Mouse (Mus musculus): Measurements from ENCODE around the gene Itfg1. TPM values are rescaled to one million over a fixed set of nuclear protein-coding genes. Genes with fewer than 3 reads are reported as not detected.
A peak's percentile ranks its signal among the peaks of the same experiment; 100 is the strongest.
"Not testable (repeated sequence)": the region's sequence is repeated elsewhere in the genome, so short reads cannot be mapped to it uniquely, and the experiment has no call there.

The Itfg1 gene
- 6.8 and 7.5 TPM in 2 replicates for polyA plus RNA-seq (2012; ENCODE audit: insufficient read depth, low replicate concordance)

DNA sequence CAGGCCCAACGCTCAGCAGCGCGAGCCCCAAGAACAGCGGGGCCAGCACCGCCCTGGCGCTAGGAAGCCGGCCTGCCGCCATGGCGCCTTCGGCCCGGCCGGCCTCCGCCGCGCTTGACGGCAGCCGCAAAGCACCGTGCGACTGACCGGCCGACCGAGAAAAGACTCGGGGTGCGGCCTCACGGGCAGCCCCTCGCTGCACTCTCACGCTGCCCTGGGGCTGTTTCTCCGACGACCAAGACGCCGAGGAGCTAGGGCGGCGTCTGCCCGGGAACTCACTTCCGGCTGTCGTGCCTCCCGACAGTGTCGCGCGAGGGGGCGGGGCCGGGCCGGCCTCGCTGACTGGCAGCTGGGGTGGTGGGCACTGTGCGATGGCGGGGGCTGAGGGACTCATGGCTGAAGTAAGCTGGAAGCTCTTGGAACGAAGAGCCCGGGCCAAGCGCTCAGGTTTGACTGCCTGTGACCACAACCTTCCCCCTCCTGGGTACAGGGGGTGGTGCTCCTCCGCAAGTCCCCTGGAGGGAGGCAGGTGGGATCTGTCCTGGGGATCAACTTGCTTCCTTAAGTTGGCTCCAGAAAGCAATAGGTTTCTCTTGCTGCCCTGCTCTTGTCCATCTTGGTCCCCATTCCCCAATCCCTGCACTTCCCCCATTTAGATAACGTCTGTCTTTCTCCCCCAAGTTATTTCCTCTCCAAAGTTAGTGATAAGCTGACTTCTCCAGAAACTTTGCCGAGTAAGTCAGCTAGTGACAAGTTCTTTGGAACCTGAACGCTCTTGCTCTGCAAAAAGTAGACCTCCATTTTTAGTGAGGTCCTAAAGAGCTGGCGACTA, at the start of gene Itfg1, which contains the start of gene Phkb:
Itfg1 (minus strand) TSS at position 265 of the 832 bp plus-strand sequence.
Phkb (plus strand) TSS at position 303 of the 832 bp plus-strand sequence.
- no peaks in the 10 kb centered on the region for H3K27me3 ChIP-seq (replicated peaks)
- no peak for TF ChIP-seq FLI1 (IDR thresholded peaks at IDR 0.05; ENCODE audit: low read length)
- no peak for TF ChIP-seq GATA1 (IDR thresholded peaks at IDR 0.05; ENCODE audit: borderline replicate concordance, low read length)
- peak within 1 kb of the TSS; percentile 96 for H3K4me3 ChIP-seq (replicated peaks)
- no peaks in the 10 kb centered on the region for H3K9me3 ChIP-seq
- H3K4me1 ChIP-seq, result peaks cover 35% of the 10 kb centered on the region
- H3K36me3 ChIP-seq (replicated peaks; ENCODE audit: low read length), result peaks cover 30% of the 10 kb centered on the region

DNA sequence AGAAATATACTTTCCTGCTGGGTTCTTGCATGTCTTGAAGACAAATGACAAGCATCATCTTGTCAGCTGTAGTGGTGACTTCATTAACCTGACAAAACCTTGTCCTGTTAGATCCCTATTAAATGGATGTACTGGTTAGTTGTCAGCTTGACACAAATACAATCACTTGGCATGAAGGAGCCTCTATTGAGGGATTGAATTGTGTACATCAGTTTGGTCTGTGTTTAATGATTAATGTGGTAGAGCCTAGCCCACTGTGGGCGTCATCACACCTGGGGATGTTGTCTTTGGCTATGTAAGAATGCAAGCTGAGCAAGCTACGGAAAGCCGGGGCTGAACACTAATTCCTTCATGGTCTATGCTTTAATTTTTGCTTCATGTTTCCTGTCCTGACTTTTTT, 44.1 kb upstream of the Itfg1 start:
- no peak overlapping the region for H3K4me3 ChIP-seq (replicated peaks)

DNA sequence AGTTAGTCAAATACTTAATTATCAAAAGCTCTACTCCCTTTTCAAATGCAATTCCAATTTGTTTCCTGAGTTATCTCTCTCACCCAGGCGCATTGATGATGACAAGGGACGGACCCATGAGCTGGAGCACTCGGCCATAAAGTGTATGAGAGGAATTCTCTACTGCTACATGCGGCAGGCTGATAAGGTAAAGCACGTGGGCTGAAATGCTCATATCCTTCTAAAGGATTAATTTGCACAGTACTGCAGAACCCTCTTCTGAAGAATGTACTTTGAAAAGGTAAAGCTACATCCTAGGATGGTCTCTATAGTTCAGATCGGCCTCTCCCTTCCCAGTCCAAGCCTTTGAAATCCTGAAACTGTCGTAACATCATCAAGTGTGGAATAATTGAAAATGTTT, 38.9 kb upstream of the Itfg1 start:
- no peaks in the 10 kb centered on the region for H3K27me3 ChIP-seq (replicated peaks)
- H3K4me1 ChIP-seq, result 0 out of 2 replicates have a peak, but pooled peaks cover 3% of the 10 kb centered on the region
- no peak overlapping the region for H3K4me3 ChIP-seq (replicated peaks)
- TF ChIP-seq FLI1 (IDR thresholded peaks at IDR 0.05; ENCODE audit: low read length) (no peak), GATA1 (IDR thresholded peaks at IDR 0.05; ENCODE audit: borderline replicate concordance, low read length) (no peak)
- H3K36me3 ChIP-seq (replicated peaks; ENCODE audit: low read length), result peaks cover 71% of the 10 kb centered on the region
- no peaks in the 10 kb centered on the region for H3K9me3 ChIP-seq

More for the DNA sequence above, 44.1 kb upstream of the Itfg1 start:
- peaks cover 49% of the 10 kb centered on the region for H3K36me3 ChIP-seq (replicated peaks; ENCODE audit: low read length)
- TF ChIP-seq FLI1 (IDR thresholded peaks at IDR 0.05; ENCODE audit: low read length) (no peak), GATA1 (IDR thresholded peaks at IDR 0.05; ENCODE audit: borderline replicate concordance, low read length) (no peak)
- no peaks in the 10 kb centered on the region for H3K27me3 ChIP-seq (replicated peaks)
- H3K9me3 ChIP-seq, result no peaks in the 10 kb centered on the region
- 0 out of 2 replicates have a peak, but pooled peaks cover 3% of the 10 kb centered on the region for H3K4me1 ChIP-seq

DNA sequence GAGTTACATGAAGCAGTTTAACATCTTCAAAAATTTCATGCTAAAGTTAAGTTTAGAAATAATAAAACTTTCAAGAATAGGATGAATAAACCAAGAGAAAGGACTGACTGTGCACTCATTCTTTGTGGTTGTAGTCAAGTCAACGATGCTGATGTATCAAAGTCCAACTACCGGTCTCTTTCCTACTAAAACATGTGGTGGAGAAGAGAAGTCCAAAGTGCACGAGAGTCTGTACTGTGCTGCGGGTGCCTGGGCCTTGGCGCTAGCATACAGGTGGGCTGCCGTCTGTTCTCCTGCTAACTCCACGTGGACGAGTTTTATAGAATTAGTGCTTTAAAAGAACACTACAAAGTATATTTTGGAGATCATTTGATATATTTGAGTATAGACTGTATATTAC, 37.3 kb upstream of the Itfg1 start:
- TF ChIP-seq FLI1 (IDR thresholded peaks at IDR 0.05; ENCODE audit: low read length), result no peak
- no peak for TF ChIP-seq GATA1 (IDR thresholded peaks at IDR 0.05; ENCODE audit: borderline replicate concordance, low read length)
- Histone ChIP-seq H3K4me1 (0 out of 2 replicates have a peak, but pooled peaks cover 3% of the 10 kb centered on the region), H3K9me3 (no peaks in the 10 kb centered on the region)

DNA sequence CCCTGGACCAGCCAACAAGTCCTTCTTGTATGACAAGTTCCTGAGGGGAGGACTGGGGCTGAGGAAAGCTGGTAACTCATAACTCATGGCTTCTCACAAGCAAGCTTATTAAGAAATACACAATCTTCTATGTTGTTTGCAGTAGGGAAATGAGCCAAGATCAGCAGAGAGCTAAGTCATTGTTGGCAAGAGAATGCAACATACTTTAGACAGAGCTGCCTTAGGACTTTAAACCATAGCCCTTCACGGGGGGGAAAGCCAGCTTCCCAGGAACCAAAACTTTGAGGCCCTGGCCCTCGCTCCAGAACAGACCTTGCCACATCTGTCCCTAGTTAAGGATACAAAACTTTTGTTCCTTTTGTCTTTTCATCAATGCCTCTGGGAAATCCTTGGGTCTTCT, 30.9 kb upstream of the Itfg1 start:
- H3K36me3 ChIP-seq (replicated peaks; ENCODE audit: low read length), result peaks cover 11% of the 10 kb centered on the region
- TF ChIP-seq FLI1 (IDR thresholded peaks at IDR 0.05; ENCODE audit: low read length) (no peak), GATA1 (IDR thresholded peaks at IDR 0.05; ENCODE audit: borderline replicate concordance, low read length) (no peak)
- no peaks in the 10 kb centered on the region for H3K9me3 ChIP-seq
- peaks cover 11% of the 10 kb centered on the region for H3K4me1 ChIP-seq
- no peak overlapping the region for H3K4me3 ChIP-seq (replicated peaks)
- no peaks in the 10 kb centered on the region for H3K27me3 ChIP-seq (replicated peaks)

More for the DNA sequence above, 37.3 kb upstream of the Itfg1 start:
- H3K4me3 ChIP-seq (replicated peaks), result no peak overlapping the region
- peaks cover 62% of the 10 kb centered on the region for H3K36me3 ChIP-seq (replicated peaks; ENCODE audit: low read length)
- no peaks in the 10 kb centered on the region for H3K27me3 ChIP-seq (replicated peaks)

DNA sequence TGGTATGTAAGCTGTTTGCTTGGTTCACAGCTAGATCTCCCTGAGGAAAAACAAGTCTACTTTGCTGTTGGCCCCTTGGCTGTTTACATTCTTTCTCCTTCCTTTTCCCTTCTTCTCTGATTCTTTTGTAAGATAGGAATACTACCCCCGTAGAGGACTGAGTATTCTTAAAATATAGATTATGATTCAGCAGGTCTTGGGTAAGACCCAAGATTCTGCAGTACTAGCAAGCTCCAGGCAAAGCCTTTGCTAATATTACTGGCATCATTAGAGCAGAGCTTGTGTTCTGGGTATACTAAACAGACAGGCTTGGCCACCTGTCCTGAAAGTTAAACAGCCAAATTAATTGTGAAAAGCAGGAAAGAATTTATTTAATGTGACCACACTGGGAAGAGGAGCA, 21.7 kb upstream of the Itfg1 start:
- Histone ChIP-seq H3K4me1 (peaks cover 17% of the 10 kb centered on the region), H3K4me3 (replicated peaks) (no peak overlapping the region), H3K36me3 (replicated peaks; ENCODE audit: low read length) (peaks cover 9% of the 10 kb centered on the region), H3K27me3 (replicated peaks) (no peaks in the 10 kb centered on the region), H3K9me3 (no peaks in the 10 kb centered on the region)
- TF ChIP-seq FLI1 (IDR thresholded peaks at IDR 0.05; ENCODE audit: low read length) (no peak), GATA1 (IDR thresholded peaks at IDR 0.05; ENCODE audit: borderline replicate concordance, low read length) (no peak)

DNA sequence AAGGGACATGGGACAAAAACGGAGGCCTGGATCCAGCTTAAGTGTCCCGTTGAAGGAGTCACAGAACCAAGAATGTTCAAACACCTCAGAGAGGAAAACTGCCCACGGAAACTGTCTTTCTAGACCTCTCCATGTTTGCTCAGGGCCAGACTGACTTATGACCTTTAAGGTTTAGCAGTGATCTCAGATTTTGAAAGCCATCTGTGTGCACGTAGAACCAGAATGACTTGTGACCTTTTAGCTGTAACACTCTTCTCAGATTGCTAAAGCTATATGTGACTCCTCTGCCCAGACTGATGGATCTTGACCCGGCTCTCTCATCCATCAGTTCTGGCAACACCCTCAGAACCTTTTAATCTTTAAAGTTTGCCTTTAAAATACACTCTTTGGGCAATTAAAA, 19.9 kb upstream of the Itfg1 start:
- no peaks in the 10 kb centered on the region for H3K9me3 ChIP-seq
- TF ChIP-seq GATA1 (IDR thresholded peaks at IDR 0.05; ENCODE audit: borderline replicate concordance, low read length) (no peak), FLI1 (IDR thresholded peaks at IDR 0.05; ENCODE audit: low read length) (no peak)
- peaks cover 6% of the 10 kb centered on the region for H3K36me3 ChIP-seq (replicated peaks; ENCODE audit: low read length)
- H3K4me1 ChIP-seq, result peaks cover 17% of the 10 kb centered on the region
- no peak overlapping the region for H3K4me3 ChIP-seq (replicated peaks)
- H3K27me3 ChIP-seq (replicated peaks), result no peaks in the 10 kb centered on the region

DNA sequence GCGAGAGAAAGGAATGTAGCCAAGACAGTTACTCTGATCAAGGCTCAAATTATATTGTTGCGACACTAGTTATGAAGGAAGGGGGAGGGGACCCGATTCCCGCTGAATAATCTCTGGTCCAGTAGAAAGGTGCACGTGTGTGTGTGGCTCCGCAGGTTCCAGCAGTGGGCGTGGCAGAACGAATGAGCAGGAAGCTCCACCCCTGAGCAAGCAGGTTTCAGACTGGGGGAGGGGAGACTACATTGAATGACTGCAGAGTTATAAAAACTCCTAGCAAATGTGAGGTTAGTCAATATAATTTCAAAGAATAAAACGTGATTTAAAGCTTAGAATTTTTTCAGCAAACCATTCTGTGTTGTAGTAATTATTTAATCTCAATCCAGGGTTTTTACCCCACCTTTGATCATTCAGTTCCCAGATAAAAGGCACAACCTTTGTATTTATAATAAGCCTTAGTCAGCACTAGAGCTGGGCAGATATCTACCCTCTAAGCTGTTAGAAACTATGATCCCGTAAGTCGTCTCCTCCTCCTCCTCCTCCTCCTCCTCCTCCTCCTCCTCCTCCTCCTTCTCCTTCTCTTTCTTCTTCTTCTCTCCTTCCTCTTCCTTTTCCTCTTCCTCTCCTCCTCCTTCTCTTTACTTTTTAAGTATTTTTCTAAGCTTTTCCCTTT, 16.6 kb upstream of the Itfg1 start:
- H3K4me3 ChIP-seq (replicated peaks); H3K9me3 ChIP-seq; H3K27me3 ChIP-seq (replicated peaks): not testable (repeated sequence)
- Histone ChIP-seq H3K4me1 (peaks cover 35% of the 10 kb centered on the region), H3K36me3 (replicated peaks; ENCODE audit: low read length) (peaks cover 29% of the 10 kb centered on the region)

DNA sequence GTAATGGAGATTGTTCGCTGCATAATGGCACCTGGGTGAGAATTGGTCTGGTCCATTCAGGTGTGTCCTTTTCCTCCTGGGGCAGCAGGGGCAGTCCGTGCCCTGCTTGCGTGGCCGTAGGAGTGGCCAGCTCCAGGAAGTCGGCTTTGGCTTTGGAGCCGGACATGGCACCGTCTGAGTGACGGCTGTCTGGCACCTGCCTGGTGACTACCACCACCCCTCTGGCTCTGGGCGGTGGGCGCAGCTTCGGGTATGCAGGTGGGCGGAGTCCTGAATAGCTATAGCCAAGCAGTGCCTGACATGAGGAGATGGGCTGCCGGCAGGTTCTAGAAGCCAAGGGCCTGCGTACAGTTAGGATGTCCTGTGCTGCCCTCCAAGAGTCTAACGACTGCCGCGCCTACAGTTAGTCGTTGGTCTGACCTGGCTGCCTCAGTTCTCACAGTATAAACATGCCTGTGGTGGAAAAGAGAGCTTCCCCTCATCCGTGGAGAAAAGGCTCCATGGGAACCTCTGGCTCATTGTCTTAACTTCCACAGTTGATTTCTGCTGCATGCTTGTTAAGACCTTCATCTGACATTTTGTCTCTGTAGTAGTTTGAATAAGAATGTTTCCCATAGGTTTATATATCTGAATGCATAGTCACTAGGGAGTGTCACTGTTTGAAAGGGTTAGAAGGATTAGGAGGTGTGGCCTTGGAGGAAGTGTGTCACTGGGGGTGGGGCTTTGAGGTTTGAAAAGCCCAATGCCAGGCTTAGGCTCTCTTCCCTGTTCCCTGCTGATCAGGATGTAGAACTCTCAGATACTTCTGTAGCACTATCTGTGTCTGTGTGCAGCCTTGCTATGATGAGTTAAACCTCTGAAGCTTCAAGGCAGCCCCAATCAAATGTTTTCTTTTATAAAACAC, 13.8 kb upstream of the Itfg1 start:
- peaks cover 46% of the 10 kb centered on the region for H3K36me3 ChIP-seq (replicated peaks; ENCODE audit: low read length)
- peaks cover 46% of the 10 kb centered on the region for H3K4me1 ChIP-seq
- no peaks in the 10 kb centered on the region for H3K9me3 ChIP-seq
- no peak overlapping the region for H3K4me3 ChIP-seq (replicated peaks)
- TF ChIP-seq GATA1 (IDR thresholded peaks at IDR 0.05; ENCODE audit: borderline replicate concordance, low read length) (no peak), FLI1 (IDR thresholded peaks at IDR 0.05; ENCODE audit: low read length) (no peak)
- H3K27me3 ChIP-seq (replicated peaks), result no peaks in the 10 kb centered on the region

Measured in megakaryocyte, embryonic 14.5 days (primary cell).